Mouse (Mus musculus): ENCODE data around the gene Dcxr. TPM values are rescaled to one million over a fixed set of nuclear protein-coding genes. Genes with fewer than 3 reads are reported as not detected.
"Not testable (repeated sequence)": the region's sequence is repeated elsewhere in the genome, so short reads cannot be mapped to it uniquely, and the experiment has no call there.

The Dcxr gene
- total and polyA plus RNA-seq, 2 experiments from 2014 or later: 5.0 to 8.6 TPM

- not testable (repeated sequence) for H3K4me3 ChIP-seq (ENCODE audit: low read depth, low read length); H3K27me3 ChIP-seq (ENCODE audit: control insufficient read depth, insufficient read depth, low read length); H3K27ac ChIP-seq (ENCODE audit: low read depth); H3K4me1 ChIP-seq (ENCODE audit: control insufficient read depth, insufficient read depth); H3K9ac ChIP-seq (replicated peaks; ENCODE audit: low read depth, low read length); H3K36me3 ChIP-seq (replicated peaks; ENCODE audit: control insufficient read depth, insufficient read depth, low read length); DNase-seq (ENCODE audit: low spot score)
- ATAC-seq (ENCODE audit: insufficient read depth, low read depth): peak; percentile 28; the same call in 1 of the 2 replicates
- WGBS: 5% methylated on average over 14 of the region's 14 CpGs
- H3K9me3 ChIP-seq (replicated peaks; ENCODE audit: control insufficient read depth, low read length): peaks cover 11% of the 10 kb centered on the region; the same call in 1 of the 2 replicates
- peak within 1 kb of the TSS; percentile 21; the same call in 1 of the 2 replicates for H3K4me2 ChIP-seq (ENCODE audit: low read depth, low read length)
Observed at GRCm38 (mm10) chr11:120762672-120763041, 35.6 kb upstream of the Dcxr start, which contains the start of gene Hmga1b. Gene Hmga1b (plus strand): TSS chr11:120762794.

GRCm38 (mm10) chr11:120761811-120762671, 35.0 kb upstream of the Dcxr start:
- no peak overlapping the region for H3K9ac ChIP-seq (replicated peaks; ENCODE audit: low read depth, low read length)
- H3K27me3 ChIP-seq (ENCODE audit: control insufficient read depth, insufficient read depth, low read length): peaks cover 4% of the 10 kb centered on the region; the same call in 1 of the 2 replicates
- no peak for TF ChIP-seq EP300 (IDR thresholded peaks at IDR 0.05; ENCODE audit: low read depth)
- no peak for TF ChIP-seq CTCF (IDR thresholded peaks at IDR 0.05; ENCODE audit: low read depth)
- ATAC-seq (ENCODE audit: insufficient read depth, low read depth): 0 out of 2 replicates have a peak, but pooled peaks have one; percentile 34
- H3K27ac ChIP-seq (ENCODE audit: low read depth): no peak overlapping the region
- H3K9me3 ChIP-seq (replicated peaks; ENCODE audit: control insufficient read depth, low read length): peaks cover 13% of the 10 kb centered on the region; the same call in 1 of the 2 replicates
- H3K4me2 ChIP-seq (ENCODE audit: low read depth, low read length): peak overlapping the region; percentile 21; the same call in 1 of the 2 replicates
- 51% methylated on average over 14 of the region's 14 CpGs for WGBS
- peaks cover 6% of the 10 kb centered on the region for H3K4me1 ChIP-seq (ENCODE audit: control insufficient read depth, insufficient read depth)
- no peaks in the 10 kb centered on the region for H3K36me3 ChIP-seq (replicated peaks; ENCODE audit: control insufficient read depth, insufficient read depth, low read length)
- DNase-seq (ENCODE audit: low spot score): peak; percentile 24
- no peak overlapping the region for H3K4me3 ChIP-seq (ENCODE audit: low read depth, low read length)

GRCm38 (mm10) chr11:120760236-120760635, 33.2 kb upstream of the Dcxr start:
- DNase-seq (ENCODE audit: low spot score) (no peak), ATAC-seq (ENCODE audit: insufficient read depth, low read depth) (peak; percentile 25; the same call in 1 of the 2 replicates)
- no peak overlapping the region for H3K4me2 ChIP-seq (ENCODE audit: low read depth, low read length)
- H3K36me3 ChIP-seq (replicated peaks; ENCODE audit: control insufficient read depth, insufficient read depth, low read length): no peaks in the 10 kb centered on the region
- H3K9ac ChIP-seq (replicated peaks; ENCODE audit: low read depth, low read length): no peak overlapping the region
- TF ChIP-seq CTCF (IDR thresholded peaks at IDR 0.05; ENCODE audit: low read depth) (no peak), EP300 (IDR thresholded peaks at IDR 0.05; ENCODE audit: low read depth) (no peak)
- peaks cover 6% of the 10 kb centered on the region for H3K4me1 ChIP-seq (ENCODE audit: control insufficient read depth, insufficient read depth)
- 58% methylated on average over 9 of the region's 9 CpGs for WGBS
- H3K27ac ChIP-seq (ENCODE audit: low read depth): no peak overlapping the region
- no peak overlapping the region for H3K4me3 ChIP-seq (ENCODE audit: low read depth, low read length)
- H3K27me3 ChIP-seq (ENCODE audit: control insufficient read depth, insufficient read depth, low read length): peaks cover 4% of the 10 kb centered on the region; the same call in 1 of the 2 replicates
- H3K9me3 ChIP-seq (replicated peaks; ENCODE audit: control insufficient read depth, low read length): peaks cover 13% of the 10 kb centered on the region; the same call in 1 of the 2 replicates

GRCm38 (mm10) chr11:120751606-120752005, 24.5 kb upstream of the Dcxr start:
- Histone ChIP-seq H3K9ac (replicated peaks; ENCODE audit: low read depth, low read length) (no peak overlapping the region), H3K4me1 (ENCODE audit: control insufficient read depth, insufficient read depth) (no peaks in the 10 kb centered on the region), H3K27ac (ENCODE audit: low read depth) (no peak overlapping the region), H3K9me3 (replicated peaks; ENCODE audit: control insufficient read depth, low read length) (no peaks in the 10 kb centered on the region), H3K36me3 (replicated peaks; ENCODE audit: control insufficient read depth, insufficient read depth, low read length) (no peaks in the 10 kb centered on the region), H3K4me2 (ENCODE audit: low read depth, low read length) (no peak overlapping the region), H3K4me3 (ENCODE audit: low read depth, low read length) (no peak overlapping the region), H3K27me3 (ENCODE audit: control insufficient read depth, insufficient read depth, low read length) (no peaks in the 10 kb centered on the region)
- 65% methylated on average over 4 of the region's 4 CpGs for WGBS
- TF ChIP-seq CTCF (IDR thresholded peaks at IDR 0.05; ENCODE audit: low read depth) (no peak), EP300 (IDR thresholded peaks at IDR 0.05; ENCODE audit: low read depth) (no peak)
- no peak for ATAC-seq (ENCODE audit: insufficient read depth, low read depth)
- no peak for DNase-seq (ENCODE audit: low spot score)

- Histone ChIP-seq H3K4me2 (ENCODE audit: low read depth, low read length) (no peak overlapping the region), H3K4me1 (ENCODE audit: control insufficient read depth, insufficient read depth) (no peaks in the 10 kb centered on the region), H3K4me3 (ENCODE audit: low read depth, low read length) (no peak overlapping the region), H3K27me3 (ENCODE audit: control insufficient read depth, insufficient read depth, low read length) (0 out of 2 replicates have a peak, but pooled peaks cover 3% of the 10 kb centered on the region), H3K9ac (replicated peaks; ENCODE audit: low read depth, low read length) (no peak overlapping the region), H3K36me3 (replicated peaks; ENCODE audit: control insufficient read depth, insufficient read depth, low read length) (no peaks in the 10 kb centered on the region), H3K27ac (ENCODE audit: low read depth) (no peak overlapping the region), H3K9me3 (replicated peaks; ENCODE audit: control insufficient read depth, low read length) (no peaks in the 10 kb centered on the region)
- ATAC-seq (ENCODE audit: insufficient read depth, low read depth) (no peak), DNase-seq (ENCODE audit: low spot score) (no peak)
- TF ChIP-seq CTCF (IDR thresholded peaks at IDR 0.05; ENCODE audit: low read depth): peak; percentile 44
- no peak for TF ChIP-seq EP300 (IDR thresholded peaks at IDR 0.05; ENCODE audit: low read depth)
- WGBS: 51% methylated on average over 8 of the region's 8 CpGs
Observed at GRCm38 (mm10) chr11:120749430-120749829, 22.3 kb upstream of the Dcxr start.
